Mouse (Mus musculus) testis, postnatal 14 days (tissue): ENCODE results near the gene Psd4.

Experiments used
- DNase-seq: peaks from one replicate; pipeline ENCODE4 v3.0.0; 2021; ENCODE audit warnings: low spot score

The Psd4 gene

DNA sequence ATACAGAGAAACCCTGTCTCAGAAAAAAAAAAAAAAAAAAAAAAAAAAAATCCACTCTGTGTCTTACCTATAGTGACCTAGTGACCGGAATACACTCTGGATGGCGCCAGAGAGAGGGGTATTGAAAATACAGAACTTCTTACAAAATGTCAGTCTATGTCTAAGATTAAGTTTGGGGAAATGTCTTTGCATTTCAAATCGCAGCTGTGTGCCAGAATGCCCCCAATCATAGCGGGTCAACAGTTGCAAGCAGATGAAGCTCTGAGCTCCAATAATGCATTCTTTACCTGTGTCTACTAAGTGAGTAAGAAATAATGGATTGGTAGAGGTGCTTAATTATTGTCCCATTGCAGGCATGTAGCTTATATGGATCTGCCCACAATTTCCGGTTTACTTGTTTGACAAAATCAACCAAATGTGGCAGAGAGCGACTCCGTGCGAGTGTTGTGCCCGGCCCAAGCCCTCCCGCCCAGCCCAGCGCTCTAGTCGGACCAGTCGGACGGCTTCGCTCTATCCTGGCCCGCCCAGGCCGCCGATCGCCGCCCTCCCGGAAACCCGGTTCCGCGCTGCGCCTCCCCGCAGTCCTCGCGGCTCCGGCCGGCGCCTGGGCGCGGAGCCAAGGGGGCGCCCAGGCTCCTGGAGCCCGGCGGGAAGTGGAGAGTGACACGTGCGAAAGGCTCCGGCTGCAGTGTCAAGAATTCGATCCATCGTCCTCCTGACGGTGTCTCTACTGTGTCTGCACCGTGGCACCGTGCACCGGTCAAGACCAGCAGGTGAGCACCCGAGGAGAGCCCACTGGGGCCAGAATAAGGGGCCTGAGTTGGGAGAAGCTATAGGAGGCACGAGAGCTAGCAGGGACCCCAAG, at the start of gene Psd4:
TSS of gene Psd4 (plus strand) at position 551 of the 865 bp plus-strand sequence.
- peak; percentile 45 for DNase-seq

DNA sequence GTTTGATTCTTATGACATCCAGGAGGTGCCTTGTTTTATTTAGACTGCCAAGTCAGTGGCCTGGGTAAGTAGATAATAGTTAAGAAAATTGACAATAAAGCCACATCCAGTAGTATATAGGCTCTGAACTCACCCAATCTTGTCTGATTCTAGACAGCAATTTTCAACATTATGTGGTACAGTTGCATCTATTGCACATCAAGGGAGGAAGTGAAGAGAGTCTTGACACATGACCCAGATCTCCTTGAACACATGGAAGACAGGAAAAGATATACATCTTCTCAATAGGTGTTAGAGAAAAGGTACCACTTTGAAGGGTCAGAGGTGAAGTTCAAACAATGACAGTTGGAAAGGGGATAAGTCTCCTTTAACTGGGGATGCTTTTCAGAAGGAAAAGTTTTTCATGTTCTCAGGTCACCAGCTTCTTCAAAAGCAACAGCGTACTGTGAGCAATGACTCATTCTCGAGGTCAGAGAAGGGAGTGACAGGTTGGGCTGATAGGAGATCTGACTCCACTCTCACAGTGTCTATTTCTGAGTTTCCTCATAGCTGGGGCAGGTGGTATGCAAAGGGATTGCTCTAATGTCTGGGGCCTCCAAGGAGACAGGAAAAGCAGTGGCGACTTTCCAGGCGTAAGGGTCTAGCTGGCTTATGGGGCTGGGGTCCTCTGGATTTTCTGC, 49.3 kb upstream of the Psd4 start:
- DNase-seq, result no peak

DNA sequence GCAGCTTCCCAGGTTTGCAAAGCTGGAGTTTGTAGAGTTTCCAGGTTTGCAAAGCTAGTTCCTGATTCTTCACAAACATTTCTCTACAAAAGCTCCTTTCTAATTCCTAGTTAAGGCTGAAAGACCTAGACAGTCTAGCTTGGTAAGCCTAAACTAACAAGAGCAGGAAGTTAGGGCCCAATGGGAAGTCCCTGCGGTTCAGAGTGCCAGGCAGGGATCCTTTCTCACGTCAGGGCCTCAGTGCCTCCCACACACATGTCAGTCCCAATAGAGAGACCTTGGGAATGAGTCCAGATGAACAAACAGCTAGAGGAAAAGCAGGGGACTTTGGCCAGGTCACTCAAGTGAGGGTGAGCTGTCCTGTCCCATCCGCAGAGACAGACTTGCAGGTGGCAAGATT, 32.0 kb upstream of the Psd4 start:
- DNase-seq, result no peak

DNA sequence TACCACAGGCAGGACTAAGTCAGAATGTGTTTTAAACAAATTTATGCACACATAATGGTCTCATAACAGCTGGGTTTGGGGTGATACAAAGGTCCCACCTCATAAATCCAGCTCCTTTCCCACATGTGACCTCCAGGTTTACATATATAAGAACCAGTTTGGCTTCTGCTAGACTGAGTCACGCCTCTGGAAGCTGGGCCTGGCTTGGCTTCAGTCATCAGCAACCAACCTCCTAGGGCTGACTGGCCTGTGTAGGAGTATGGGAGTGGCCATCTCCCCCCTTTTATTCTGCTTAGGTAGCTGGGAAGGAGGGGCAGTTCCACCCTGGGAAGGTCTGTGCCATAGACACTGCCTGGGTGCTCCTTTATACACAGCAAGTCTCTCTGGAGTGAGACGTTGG, 30.8 kb upstream of the Psd4 start, which contains the start of gene Il1rn:
TSS of gene Il1rn (plus strand) at position 309 of the 400 bp plus-strand sequence.
- DNase-seq, result no peak

DNA sequence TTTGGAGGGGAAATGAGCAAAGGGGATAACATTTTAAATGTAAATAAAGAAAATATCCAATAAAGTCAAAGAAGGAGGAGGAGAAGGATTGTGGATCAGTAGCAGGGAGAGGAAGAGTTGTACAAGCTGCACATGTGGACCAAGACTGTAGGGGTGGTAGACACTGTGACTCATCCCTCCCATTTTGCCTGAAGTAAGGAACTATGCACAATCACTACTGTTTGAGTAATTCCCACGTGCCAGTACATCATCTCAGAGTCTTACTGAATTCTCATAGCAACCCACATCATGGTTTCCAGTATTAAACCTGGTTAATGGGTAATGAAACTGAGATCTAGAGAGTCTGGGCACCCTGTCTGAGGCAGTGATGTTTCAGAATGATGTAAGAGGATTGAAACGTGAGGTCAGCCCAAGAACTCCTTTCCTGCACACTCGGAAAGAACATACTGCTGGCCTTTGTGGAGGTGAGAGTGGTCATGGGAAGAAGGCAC, 25.9 kb upstream of the Psd4 start:
- DNase-seq, result no peak

DNA sequence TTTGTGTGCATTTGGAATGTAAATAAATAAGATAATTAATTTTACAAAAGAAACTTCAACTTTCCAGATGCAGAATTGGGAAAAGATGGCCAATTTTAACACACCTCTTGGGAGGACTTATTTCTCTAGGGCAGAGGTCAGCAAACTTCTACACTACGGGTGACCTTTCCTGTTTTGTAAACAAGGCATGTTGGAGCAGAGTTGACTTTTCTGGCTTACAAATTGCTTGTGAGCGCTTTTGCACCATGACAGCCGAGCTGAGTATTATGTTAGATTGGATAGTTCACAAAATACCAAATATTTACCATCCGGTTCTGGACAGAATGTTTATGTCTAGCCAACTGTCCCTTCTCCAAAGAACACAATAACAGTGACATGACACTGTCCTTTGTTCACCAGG, 22.8 kb upstream of the Psd4 start:
- no peak for DNase-seq

DNA sequence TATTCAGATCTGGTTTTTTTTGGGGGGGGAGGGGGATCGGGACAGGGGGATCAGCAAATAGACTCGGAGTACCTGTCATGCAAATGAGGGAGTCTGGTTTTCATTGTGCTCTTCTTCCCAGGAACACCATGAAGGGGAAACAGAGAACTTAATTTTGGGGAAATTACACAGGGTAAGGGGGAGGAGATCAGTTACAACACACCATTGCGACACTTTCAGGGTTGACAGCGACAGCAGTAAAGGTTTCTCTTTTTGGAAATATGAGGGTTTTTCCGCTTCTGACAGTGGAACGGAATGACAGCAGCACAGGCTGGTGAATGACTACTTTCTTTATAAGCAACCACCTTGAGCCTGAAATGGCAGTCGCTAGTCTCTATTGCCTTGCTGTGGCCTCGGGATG, 22.3 kb upstream of the Psd4 start:
- no peak for DNase-seq

DNA sequence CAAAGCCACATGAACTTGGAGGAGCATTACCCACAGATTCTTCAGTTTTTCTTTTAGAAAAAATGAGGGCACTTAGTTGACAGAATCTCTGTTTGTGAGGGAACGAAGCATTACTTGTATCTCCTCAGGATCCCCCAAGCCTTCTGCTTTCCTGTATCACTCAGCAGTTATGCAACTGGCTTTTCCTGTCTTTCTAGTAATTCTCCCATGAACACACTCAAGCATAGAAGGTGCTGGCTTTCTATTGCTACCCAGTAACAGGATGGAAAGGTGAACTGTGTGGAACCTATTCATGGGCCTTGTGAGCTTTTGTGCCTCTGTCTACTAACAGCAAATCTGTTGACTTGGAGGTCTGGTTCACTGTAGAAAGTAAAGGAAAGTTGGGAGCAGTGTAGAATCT, 19.5 kb upstream of the Psd4 start:
- no peak for DNase-seq

DNA sequence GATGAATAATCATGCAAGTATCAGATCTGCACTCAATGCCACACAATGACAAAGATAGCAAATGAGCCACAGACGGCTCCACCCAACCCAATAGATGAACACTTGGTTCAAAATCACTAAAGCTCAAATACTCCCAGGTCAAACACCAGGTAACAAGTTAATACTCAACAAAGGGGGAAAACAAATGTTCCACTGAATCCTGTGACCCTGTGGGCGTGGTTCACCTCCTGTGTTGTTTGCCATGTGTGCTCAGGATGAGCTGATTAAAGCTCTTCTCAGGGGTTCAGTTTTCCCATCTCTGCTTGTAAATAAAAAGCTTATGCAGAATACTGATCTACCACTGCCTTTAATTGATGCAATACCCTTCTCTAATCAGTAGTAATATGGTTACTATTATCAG, 16.2 kb upstream of the Psd4 start:
- DNase-seq, result no peak

DNA sequence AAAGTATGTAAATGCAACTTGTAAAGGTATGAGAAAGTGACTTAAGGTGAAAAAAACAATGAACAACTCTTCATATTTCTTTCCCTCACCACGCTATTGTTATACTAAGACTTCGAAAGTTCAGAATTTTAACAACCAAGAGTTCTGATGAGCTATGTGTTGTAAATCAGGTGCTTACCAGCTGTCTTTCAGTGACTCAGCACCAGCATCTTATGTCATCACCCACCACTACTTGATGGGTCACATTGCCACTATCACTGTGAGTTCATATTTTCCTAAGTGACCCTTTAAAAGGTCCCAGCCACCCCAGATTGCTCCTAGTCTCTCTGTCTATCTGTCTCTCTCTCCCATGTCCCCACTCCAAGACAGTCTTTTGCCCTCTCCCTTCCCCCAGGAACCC, 14.3 kb upstream of the Psd4 start:
- no peak for DNase-seq

DNA sequence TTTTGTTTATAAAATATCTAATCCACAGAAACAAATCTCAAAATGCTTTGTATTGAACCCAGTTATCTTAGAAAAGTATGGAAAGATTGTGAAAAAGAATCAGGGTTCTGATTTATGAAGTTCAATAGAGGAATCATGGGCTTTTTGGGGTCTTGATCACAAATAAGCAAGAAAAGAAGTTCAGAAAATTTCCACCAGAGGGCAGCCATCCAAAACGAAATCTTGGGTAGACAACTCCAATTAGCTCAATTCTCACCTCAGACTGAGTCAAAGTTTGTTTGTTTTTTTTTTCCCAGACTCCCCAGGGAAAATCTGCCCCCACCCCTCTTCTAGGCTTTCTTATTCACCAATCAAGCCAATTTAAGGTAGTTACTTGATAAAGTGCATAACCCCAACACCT, 9.7 kb upstream of the Psd4 start:
- no peak for DNase-seq

DNA sequence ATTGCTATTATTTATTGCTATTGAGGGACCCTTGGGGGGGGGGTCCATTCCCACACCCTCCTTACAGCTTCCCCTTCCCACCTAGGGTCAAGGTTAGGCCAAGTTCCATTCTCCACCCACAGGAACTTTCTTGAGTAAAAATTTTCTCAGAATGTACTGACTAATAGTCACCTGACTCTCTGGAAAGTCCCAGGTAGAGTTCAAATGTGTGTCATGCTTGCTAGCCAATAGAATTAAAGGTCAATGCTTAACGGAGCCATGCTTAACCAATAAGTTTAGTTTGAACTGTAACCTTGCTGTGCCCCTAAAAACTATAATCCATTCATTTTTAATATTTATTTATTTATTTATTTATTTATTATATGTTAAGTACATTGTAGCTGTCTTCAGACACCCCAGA, 8.0 kb upstream of the Psd4 start:
- DNase-seq, result no peak

DNA sequence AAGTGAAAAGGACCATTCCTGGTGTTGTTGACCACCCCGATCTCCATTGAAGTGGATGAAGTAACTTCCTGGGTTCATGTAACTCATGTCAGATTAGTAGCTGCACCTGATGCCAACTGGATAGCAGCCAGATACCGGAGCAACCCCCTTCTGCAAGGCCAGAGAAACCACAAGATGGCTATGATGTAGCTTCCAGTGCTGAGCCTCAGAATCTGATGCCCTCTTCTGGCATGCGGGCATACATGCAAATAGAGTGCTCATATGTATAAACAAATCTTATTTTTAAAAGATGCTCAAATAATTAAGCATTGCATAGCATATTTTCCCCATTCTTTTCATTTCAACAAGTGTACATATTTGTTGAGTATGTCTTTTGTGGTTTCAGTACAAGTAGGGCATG, 3.6 kb upstream of the Psd4 start:
- no peak for DNase-seq

DNA sequence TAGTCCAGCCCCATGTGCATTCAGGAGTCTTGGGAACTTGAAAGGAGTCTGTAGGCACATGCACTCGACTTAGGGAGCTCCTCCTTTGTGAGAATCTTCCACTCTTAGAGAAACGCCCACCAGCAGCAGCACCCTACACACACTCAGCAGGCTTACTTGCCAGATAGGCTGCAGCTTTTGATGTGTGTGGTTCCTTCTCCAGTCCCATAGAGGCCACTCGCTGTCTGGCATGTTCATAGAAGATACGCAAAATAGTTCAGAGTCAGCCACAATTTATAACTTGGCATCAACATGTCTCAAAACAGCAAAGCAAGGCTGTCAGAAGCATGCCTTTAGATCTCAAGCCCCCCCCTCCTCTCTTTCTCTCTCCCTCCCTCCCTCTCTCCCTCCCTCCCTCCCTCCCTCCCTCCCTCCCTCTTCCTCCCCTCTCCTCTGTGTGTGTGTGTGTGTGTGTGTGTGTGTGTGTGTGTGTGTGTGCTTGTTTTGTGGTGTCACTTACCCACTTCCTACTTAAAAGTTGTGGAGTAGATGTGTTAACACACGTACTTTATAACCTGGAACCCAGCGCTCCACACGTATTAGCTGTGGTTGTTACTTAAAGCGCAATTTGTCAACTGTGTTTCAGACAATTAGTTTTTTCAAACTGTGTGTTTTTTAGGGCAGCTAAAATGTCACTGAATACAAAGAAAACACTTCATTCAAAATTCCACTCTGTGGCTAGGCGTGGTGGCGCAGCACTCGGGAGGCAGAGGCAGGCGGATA, 985 bp upstream of the Psd4 start:
- no peak for DNase-seq

DNA sequence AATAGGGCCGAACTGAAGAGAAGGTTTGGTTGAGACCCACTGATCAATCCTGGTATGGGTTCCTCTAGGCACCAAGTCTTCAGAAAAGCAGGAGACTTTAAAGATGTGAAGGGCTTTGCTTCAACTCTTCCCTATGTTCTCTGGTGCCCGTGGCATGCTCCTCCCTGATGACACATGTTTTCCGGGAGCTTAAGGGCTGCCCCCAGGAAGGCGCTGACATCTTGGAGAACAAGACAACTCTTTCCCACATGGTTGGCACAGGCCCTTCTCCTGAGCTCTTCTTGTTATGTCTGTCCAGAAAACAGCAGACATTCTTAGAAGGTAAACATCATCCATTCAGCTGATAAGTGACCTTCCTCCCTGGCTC, 498 bp downstream of the Psd4 start:
- DNase-seq, result no peak

DNA sequence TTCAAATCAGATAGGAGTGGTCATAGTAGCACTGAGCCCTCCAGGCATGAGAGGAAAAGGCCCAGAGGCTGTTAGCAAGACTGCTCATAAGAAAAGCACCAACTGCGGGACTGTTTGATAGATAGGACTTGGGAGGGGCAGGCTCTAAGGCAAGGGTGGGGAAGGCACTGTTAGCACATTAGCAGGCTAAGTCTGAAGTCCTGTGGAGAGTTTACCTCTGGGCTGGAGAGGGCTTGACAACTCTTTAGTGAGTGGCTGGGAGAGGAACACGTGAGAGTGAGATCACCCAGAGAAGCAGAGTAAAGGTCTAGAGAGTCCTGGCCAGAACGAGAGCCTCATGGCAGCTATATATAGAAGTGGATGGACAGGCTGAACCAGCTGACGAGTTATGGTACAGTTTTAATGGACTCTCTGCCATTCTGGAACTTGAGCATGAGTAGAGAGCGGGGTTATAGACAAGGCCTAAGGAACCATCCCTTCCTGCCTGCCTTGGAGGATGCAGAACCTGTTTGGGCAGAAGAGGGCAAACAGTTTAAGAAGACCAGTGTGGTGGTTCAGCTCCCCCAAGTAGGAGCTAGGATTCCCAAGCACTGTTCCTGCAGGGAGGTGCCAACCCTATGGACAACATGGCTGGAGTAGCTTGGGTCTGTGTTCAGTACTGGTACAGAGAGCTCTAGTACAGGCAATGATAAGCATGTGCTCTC, 11.5 kb downstream of the Psd4 start:
- no peak for DNase-seq

DNA sequence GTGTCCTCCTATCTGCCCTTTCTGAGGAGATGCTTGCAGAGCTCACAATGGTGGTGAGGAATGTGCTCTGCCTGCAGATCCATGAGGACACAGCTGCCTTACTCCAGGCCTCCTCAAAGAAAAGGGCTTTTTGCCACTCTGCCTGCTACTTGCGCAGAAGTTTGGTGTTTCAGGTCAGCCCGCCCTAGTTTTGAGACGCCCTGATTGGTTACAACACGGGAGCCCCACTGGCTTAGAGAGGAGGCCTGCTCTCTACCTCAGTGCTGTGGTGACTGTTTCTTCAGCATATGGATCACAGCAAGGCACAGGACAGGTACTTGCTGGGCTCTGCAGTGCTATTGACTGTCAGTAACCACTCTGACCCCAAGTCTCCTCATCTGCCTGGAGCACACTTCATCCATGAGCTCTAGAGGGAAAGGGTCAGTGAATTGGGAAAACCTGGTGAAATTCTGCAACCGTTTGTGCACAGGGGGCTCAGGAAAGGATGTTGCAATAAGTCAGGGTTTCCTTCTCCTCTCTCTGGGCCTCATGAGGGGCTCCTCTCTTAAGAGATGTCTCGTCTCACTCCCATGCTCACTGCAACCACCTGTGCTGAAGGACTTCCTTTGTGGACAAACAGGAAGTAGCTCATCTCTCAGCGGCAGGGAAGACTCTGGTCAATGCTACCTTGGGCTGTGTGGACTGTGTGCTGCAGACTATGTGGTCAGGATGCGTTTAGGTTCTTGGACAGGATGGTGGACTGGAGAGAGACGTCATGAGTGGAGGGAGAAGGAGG, 15.3 kb downstream of the Psd4 start:
- DNase-seq, result no peak

DNA sequence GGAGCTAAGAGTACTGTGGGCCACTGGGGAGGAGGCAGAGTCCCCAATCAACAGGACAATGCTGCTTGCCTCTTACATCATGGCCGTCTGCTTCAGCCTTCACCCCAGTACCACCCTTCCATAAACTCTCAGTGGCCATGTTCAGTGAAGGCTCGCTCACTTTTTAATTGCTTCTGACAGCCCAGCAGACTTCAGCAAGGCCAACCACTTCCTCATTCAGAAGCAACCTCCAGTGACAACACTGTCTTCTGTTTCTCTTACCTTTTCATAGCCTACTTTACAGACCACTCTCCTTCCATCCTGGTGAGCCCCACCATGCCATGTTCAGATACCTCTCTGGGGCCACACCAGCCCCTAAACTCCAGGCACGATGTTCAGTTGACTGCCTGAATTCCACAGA, 16.3 kb downstream of the Psd4 start:
- no peak for DNase-seq

DNA sequence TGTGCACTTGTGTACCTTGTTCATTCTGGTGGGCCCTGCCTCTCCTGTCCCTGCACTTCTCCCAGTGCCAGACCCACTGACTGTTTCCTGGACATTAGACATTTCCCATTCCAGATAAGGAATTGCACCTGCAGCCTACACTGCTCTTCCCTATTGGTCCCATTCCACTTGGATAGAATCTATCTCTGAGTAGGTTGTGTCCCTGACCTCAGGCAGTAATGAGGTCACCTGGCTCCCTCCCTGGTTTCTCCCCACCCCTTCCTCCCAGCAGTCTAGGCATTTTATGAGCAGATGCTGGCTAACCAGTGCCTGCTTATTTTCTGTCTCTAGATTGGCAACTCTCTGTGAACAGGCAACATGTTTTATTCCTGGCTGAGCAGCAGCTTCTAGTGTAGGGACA, 17.0 kb downstream of the Psd4 start:
- no peak for DNase-seq

DNA sequence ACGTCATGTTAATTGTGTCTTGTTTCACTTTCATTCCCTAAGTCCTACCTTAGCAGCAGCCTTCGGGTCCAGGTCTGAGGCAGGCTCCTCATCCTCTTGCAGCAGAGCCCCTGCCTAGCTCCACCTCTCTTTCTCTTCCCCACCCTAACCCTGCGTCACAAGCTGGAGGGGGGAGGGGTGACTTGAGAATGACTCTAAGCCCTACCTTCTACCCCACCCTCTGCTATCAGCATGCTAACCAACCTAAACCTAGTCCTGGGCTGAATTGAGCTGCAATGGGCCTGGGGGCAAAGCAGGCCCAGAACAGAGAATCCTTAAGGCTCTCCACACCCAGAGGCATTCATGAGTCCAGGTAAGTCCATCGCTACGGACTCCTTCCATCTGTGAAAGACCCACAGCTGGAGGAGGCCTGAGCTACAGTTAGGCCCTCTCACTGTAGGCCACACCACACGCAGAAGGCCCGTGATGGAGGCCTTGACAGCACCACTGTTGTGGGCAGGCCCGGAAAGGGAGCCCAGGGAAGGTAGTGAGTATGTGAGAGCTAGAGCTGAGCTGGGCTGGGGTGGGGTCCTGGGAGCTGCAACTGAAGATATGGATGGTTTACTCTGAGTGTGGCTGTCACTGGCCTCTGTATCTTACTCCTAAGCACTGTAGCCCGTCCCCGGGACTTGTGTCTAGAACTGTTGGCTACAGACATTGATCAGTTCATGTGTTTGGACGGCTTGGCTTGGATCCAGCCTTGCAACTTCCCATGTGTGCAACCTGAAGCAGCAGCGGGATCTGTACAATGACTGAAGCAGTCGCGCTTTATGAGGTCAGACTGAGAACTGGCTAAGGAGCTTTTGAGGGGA, 18.0 kb downstream of the Psd4 start:
- no peak for DNase-seq
